Mouse (Mus musculus): ENCODE data around the gene Tbc1d22a.

Gene Tbc1d22a

GRCm38 (mm10) chr15:86234517-86235441, 20.5 kb downstream of the Tbc1d22a start:
- DNase-seq (ENCODE audit: low read depth) = no peak

GRCm38 (mm10) chr15:86236252-86236651, 22.0 kb downstream of the Tbc1d22a start:
- DNase-seq (ENCODE audit: low read depth) = no peak

- no peak for DNase-seq (ENCODE audit: low read depth)
These were observed 23.8 kb downstream of the Tbc1d22a start for GRCm38 (mm10) chr15:86238076-86238475.

DNA sequence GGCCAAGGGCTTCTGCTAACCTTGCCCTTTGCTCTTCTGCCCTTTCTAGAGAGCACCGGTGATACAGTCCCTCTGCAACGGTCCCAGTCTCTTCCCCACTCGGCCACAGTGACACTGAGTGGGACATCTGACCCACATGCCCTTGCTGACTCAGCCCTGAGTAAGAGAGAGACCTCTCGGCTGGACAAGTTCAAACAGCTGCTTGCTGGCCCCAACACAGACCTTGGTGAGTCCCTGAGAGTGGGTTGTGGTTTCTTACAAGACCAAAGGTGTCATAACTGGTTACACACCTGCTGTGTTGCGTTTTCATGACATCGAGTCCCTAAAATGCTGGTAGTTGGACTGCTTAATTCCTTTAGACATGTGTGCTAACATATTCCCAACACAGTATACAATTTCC, 24.8 kb downstream of the Tbc1d22a start:
- DNase-seq (ENCODE audit: low read depth) = no peak

DNA sequence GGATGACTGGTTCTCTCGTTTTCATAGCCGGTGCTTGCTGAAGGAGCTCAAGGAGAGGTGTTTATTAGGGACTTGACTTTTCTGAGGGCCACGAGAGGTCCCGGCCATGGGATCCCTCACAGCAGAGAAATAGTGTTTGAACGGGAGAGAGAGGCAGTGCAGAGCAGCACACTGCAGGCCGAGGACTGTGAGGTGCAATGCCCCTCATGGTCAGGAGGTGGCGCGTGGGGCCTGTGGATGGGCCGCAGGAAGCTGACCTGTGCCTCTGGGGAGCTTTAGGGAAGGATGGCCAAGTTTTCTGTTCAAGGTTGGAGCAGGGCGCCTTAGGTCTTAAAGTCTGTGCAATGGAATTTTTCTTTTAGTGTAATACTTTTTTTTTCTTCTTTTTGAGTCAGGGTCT, 25.5 kb downstream of the Tbc1d22a start:
- no peak for DNase-seq (ENCODE audit: low read depth)

GRCm38 (mm10) chr15:86243708-86244107, 29.4 kb downstream of the Tbc1d22a start:
- peak; percentile 50 for DNase-seq (ENCODE audit: low read depth)

GRCm38 (mm10) chr15:86244380-86244779, 30.1 kb downstream of the Tbc1d22a start:
- no peak for DNase-seq (ENCODE audit: low read depth)

DNA sequence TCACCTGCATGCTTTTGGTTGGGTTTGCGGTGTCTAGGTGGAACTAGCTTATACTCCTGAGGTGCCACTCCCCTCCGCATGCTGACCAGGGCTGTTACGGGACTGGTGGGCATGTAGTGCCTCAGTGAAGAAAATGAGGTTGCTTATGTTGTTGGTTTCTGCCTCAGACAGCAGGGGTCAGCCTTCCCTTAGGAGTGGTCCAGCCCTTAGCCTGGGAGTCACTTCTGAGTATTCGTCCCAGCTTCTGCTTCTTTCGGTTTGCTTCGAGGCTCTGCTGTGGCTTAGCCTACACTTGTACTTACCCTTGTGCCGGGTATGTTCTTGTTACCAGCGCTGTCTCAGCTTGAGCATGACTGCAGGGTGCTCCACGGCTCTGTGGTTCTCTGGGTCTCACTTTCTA, 36.0 kb downstream of the Tbc1d22a start:
- no peak for DNase-seq (ENCODE audit: low read depth)

DNA sequence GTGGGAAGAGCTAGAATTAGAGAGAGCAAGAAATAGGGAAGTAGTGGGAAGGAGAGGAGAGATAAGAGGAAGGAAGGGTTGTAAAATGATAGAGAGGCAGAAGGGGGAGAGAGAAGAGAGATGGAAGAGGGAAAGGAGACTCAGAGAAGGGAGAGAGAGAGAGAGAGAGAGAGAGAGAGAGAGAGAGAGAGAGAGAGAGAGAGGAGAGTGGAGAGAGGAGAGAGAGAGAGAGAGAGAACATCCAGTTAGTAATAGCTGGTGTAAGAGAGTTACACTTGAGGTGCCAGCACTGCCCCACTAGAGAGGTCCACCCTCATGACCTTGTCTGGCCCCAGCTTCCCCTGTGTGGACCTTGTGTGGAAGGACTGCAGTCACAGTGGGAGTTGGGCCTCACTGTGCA, 37.9 kb downstream of the Tbc1d22a start:
- no peak for DNase-seq (ENCODE audit: low read depth)

- no peak for DNase-seq (ENCODE audit: low read depth)
These were observed 38.4 kb downstream of the Tbc1d22a start for GRCm38 (mm10) chr15:86252684-86253083.

DNA sequence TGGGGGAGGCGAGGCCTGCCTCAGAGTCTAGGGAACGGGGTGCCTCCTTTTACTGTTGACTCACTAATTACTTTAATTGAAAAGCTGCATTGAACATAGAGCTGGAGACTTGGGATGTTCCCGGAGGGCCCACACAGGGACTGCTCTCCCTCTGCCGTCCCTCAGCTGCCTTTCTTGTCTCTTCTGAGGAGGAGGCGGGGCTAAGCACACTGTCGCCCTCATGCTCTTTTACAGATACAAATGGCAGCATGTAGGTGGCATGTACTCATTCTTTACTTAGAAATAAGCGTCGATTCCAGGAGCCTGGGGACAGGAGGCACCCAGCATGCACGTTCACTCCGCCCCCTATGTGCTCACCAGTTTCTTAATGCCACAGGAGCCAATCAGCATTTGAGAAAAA, 39.2 kb downstream of the Tbc1d22a start:
- DNase-seq (ENCODE audit: low read depth) = peak; percentile 44

DNA sequence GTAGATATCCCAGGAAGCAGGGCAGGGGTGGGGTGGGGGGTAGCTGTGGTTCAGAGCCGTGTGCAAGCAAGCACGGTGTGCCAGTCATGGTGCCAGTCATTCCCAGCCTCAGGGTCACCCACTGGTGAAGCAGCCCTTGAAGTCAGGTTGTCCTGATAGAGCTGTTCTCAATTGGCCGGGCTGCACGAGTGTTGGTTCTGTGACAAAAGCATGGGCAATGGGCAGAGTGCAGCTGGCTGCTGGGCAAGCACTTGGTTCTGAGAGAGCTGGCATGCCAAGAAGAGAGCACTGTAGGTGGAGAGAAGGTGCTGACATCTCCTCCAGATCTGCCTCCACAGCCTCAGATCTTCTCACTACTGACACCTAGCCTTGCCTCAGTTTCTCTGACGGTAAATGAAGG, 41.9 kb downstream of the Tbc1d22a start:
- DNase-seq (ENCODE audit: low read depth) = no peak

DNA sequence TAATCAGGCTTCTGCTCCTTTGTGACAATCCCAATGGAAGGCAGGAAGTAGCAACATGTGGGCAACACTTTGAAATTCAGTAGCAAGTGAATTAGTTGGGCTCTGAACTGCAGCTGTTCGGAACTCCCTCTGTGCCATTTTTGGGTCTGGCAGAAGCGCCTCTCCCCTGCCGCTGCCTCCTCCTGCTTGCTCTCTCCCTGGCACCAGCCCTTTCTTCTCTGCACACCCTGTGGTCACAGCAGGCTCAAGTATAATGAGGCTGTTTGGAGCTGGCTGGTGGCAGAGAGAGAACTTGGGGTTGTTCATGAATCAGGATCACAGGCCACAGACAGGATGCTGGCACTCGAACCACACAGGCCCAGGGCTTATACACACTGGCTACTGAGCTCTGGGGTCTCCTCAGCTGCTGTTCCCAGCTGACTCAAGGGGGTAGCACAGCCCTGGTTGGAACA, 42.5 kb downstream of the Tbc1d22a start:
- DNase-seq (ENCODE audit: low read depth) = no peak

DNA sequence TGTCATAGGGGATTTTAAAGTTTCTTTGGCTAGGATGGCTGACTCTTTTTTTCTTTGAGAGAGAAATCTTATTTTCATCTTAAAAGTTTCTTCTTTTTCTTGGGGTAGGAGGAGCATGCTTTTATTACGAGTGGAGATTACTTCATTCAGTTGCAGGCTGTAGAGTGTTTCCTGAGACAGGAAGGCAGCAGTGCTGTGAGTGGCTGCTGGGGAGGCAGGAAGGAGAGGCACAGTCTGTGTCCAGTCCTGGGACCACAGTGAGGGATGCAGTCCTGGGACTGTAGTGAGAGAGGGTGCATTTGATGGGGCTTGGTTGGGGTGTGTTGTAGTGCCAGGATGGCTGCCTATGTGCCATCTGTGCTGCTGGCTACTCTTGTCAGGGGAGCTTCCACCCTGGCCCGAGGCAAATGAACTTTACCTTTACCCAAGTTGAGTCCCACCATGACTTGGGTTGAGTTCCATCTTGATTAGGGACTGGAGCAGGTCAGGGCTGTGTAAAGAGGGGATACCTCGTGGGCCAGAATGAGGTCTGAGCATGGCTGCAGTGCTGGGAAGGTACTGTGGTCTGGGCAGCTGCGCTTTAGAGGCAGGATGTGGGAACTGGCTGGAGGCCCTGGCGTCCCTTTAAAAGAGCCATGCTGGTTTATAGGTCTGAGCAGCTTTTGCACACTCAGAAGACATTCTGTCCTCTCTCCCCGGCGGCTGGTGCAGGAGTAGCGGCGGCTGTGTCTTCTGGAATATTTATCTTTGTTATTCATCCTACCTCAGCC, 43.8 kb downstream of the Tbc1d22a start:
- no peak for DNase-seq (ENCODE audit: low read depth)

- DNase-seq (ENCODE audit: low read depth) = no peak
These were observed 45.0 kb downstream of the Tbc1d22a start for GRCm38 (mm10) chr15:86259233-86259632.

DNA sequence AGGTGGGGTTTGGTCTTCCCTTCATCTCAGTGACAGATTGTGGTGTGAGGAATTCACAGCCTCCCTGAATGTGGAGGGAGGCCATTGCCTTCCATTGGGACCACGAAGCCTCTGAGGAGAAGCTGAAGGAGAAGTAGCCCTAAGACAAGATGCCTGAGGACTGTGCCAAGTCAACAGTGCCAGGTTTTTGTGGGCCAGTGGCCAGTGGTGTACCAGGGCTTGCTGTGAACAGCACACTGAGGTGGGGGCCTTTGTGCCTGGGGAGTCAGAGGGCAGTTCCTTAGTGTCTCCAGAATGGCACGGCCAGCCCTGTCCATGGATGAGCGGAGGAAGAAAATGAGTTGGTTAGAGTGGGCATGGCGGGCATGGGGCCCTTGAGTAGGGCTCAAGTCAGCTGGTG, 45.9 kb downstream of the Tbc1d22a start:
- DNase-seq (ENCODE audit: low read depth) = no peak

- DNase-seq (ENCODE audit: low read depth) = no peak
These were observed 50.1 kb downstream of the Tbc1d22a start for GRCm38 (mm10) chr15:86264389-86264788.

DNA sequence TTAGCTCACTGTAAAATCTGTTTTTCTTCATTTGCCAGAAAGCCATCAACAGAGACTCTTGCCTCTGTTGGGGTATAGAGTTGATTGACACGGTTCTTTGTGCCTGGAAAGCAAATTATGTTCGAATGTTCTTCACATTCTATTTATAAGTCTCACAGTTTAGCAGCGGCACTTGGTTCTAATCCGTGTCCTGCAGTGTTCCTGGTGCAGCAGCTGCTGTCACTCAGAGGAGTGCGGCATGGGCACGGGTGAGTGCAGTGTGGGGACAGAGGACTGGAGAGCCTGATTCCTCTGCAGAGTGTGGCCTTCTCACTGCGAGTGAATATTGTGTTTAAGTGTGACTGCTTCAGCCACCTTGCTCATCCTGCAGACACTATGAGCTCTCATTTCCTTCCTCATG, 50.5 kb downstream of the Tbc1d22a start:
- DNase-seq (ENCODE audit: low read depth) = no peak

DNA sequence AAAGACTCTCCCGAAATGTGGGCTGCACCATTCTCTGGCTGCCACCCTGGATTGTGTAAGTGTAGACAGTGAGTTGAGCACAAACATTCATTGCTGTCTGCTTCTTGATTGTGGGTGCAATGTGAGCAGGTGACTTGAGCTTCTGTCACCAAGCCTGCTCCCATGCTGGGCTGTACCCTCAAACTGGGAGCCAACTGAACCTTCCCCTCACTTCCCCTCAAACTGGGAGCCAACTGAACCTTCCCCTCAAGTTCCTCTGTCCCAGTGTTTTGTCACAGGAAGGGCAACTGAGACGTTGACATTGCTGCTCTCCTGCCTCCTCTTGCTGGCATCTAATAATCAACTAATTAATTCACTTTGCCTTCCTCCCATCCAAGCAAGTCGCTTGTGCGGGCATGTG, 52.7 kb downstream of the Tbc1d22a start:
- DNase-seq (ENCODE audit: low read depth) = no peak

DNA sequence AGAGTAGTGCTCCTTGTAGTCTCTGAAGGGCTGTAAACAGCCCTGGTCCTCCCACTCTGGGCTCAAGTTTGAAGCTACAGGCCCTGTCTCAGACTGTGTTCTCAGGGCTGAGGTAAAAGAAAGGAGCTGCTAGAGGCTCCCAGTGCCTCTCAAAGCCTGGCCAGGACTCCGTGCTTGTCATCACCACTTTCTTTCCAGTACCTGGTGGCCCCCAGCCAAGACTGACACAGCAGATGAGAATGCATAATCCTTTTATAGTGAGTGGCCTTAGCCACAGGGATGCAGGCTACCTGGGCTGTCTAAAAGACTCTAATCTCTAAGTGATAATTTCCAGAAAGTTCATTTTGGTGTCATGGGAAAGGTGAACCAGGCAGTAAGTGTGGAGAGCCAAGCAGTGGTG, 54.3 kb downstream of the Tbc1d22a start:
- DNase-seq (ENCODE audit: low read depth) = no peak

- no peak for DNase-seq (ENCODE audit: low read depth)
These were observed 61.5 kb downstream of the Tbc1d22a start for GRCm38 (mm10) chr15:86275754-86276153.

GRCm38 (mm10) chr15:86276538-86277264, 62.4 kb downstream of the Tbc1d22a start:
- no peak for DNase-seq (ENCODE audit: low read depth)

All from c-Kit-positive CD71-positive TER-119-negative erythroid progenitor cells, embryonic 14.5 days (primary cell).